Comparison of ENCODE assay signal across 16 mouse cellular contexts in the genomic region with DNA sequence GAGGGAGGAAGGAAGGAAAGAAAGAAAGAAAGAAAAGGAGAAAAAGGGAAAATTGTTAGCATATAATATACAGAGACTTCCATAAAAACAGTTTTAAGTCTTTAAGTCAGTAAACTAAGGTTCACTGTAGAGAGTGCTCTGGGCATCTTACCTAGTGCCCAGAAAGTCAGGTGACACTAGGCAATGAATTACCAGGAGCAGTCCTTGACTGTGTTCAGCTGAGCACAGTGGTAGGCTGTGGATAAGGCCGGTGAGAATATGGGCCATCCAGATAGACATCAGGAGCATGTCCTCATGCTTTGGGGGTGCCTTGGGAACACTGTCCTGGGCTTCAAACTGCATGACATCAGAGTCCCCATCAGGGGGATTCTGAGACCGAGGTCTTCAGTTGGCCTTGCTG. TPM values are rescaled to one million over a fixed set of nuclear protein-coding genes. Genes with fewer than 3 reads are reported as not detected.
DNase-seq lines count a peak whose midpoint lies in the region; ATAC-seq lines count a peak whose summit lies in the region.
"Had no signal": no experiment of that assay in that cellular context is flagged by ENCODE, and none has a peak within 500 bp of the region (broad histone marks: within the 10 kb centered on the region; RNA-seq: fewer than 3 reads in every experiment).

No protein-coding gene starts in this region.

- no peak overlapping the region; the same call in 1 of the 2 replicates for H3K9ac ChIP-seq in kidney, embryonic 16.5 days (replicated peaks; ENCODE audit: low read length)
- H3K9ac ChIP-seq: embryonic facial prominence, embryonic 13.5 days; forebrain, embryonic 13.5 days; forebrain, postnatal 0 days; heart, embryonic 12.5 days had no signal

- no peaks in the 10 kb centered on the region for H3K9me3 ChIP-seq in kidney, embryonic 16.5 days (ENCODE audit: low read length)
- H3K9me3 ChIP-seq: embryonic facial prominence, embryonic 13.5 days; forebrain, embryonic 13.5 days; heart, embryonic 12.5 days; hindbrain, embryonic 10.5 days had no signal

- no peaks in the 10 kb centered on the region for H3K27me3 ChIP-seq in kidney, embryonic 16.5 days (ENCODE audit: insufficient read depth, low read length)
- H3K27me3 ChIP-seq: embryonic facial prominence, embryonic 13.5 days; forebrain, embryonic 13.5 days; heart, embryonic 12.5 days had no signal

- no peak overlapping the region; the same call in 1 of the 2 replicates for H3K27ac ChIP-seq in kidney, embryonic 16.5 days (ENCODE audit: low read length)
- H3K27ac ChIP-seq: embryonic facial prominence, embryonic 13.5 days; forebrain, embryonic 13.5 days; gastrocnemius, adult 2 months; hindbrain, embryonic 10.5 days had no signal

- peaks cover 34% of the 10 kb centered on the region for H3K4me1 ChIP-seq in kidney, embryonic 16.5 days (ENCODE audit: insufficient read depth, low read length)

- no peak overlapping the region for H3K4me2 ChIP-seq in kidney, embryonic 16.5 days (replicated peaks; ENCODE audit: low read depth, low read length)
- H3K4me2 ChIP-seq: embryonic facial prominence, embryonic 13.5 days; forebrain, embryonic 13.5 days; heart, embryonic 12.5 days had no signal

- peak; percentile 58; the same call in 1 of the 2 replicates for ATAC-seq in kidney, embryonic 16.5 days (ENCODE audit: low FRiP score, low TSS enrichment)
- ATAC-seq: forebrain, embryonic 13.5 days had no signal

- H3K36me3 ChIP-seq in kidney, embryonic 16.5 days (ENCODE audit: insufficient read depth, low read length): peaks cover 30% of the 10 kb centered on the region

- 68% methylated on average over 2 of the region's 2 CpGs for WGBS in kidney, embryonic 16.5 days

- no peak overlapping the region for H3K4me3 ChIP-seq in kidney, embryonic 16.5 days (ENCODE audit: low read length)
- H3K4me3 ChIP-seq: embryonic facial prominence, embryonic 13.5 days; forebrain, embryonic 13.5 days; gastrocnemius, adult 2 months; heart, embryonic 12.5 days; hindbrain, embryonic 10.5 days had no signal

- peak; percentile 54 for DNase-seq in kidney, adult 18-20 months
- DNase-seq in kidney, postnatal 4 days: no peak
- peak; percentile 61 to 74 for DNase-seq in kidney, postnatal 25 days
- DNase-seq in testis, postnatal 14 days (ENCODE audit: low spot score): no peak
- DNase-seq in frontal cortex, postnatal 10 days (ENCODE audit: low spot score in 2 of 2): no peak
- DNase-seq in lung, postnatal 14 days: no peak
- DNase-seq: cerebellum, adult 11 months; cerebellum, adult 8-10 months; gastrocnemius, postnatal 25 days had no signal

RNA-seq across cellular contexts. Expression of a gene that starts 58.8 kb away (rescaled TPM):
- 147 and 155 TPM in 2 replicates for polyA plus RNA-seq in kidney, embryonic 16.5 days (2015; fragmentation: Nextera tagmentation; extraction: Ambion mirVana)

Comparison
In these comparisons a context has a peak if more than half of its experiments do, and no peak if none do; other contexts are left out.
1. DNase-seq: peak in kidney, adult 18-20 months (single experiment) and kidney, postnatal 25 days (2 of 2); none in kidney, postnatal 4 days (0 of 2), testis, postnatal 14 days (single experiment), frontal cortex, postnatal 10 days (0 of 2) and lung, postnatal 14 days (single experiment).